Mouse (Mus musculus) heart, postnatal 25 days (tissue): Measurements from ENCODE around the gene Minos1. TPM values are rescaled to one million over a fixed set of nuclear protein-coding genes. Genes with fewer than 3 reads are reported as not detected.
A peak's percentile ranks its signal among the peaks of the same experiment; 100 is the strongest.

ENCODE experiments used
- DNase-seq: peaks from one replicate; pipeline ENCODE4 v3.0.0; 2022; ENCODE audit warnings: low spot score
- intact Hi-C: fragments of 180-260 bp; cut with DNase I; formaldehyde crosslinking; loops from one replicate; pipeline ENCODE4 v1.15.1; 2025
- total RNA-seq, 2 experiments: library from RNA; stranded (reverse); gene quantifications; 2 replicates each; pipeline ENCODE4 v1.2.3; 2021

Gene Minos1
- total RNA-seq, 2 experiments from 2014 or later: 782 to 827 TPM

- no peak for DNase-seq
- intact Hi-C loops: no loop called here
Observed at GRCm38 (mm10) chr4:139105453-139105852, 25.5 kb downstream of the Minos1 start.

GRCm38 (mm10) chr4:139101546-139101945 is 29.4 kb downstream of the Minos1 start:
- intact Hi-C loops: no loop called here
- DNase-seq: no peak

GRCm38 (mm10) chr4:139100326-139100725 is 30.6 kb downstream of the Minos1 start:
- intact Hi-C loops: no loop called here
- no peak for DNase-seq

GRCm38 (mm10) chr4:139096201-139096600 is 34.7 kb downstream of the Minos1 start:
- intact Hi-C loops: no loop called here
- DNase-seq: no peak

- DNase-seq: no peak
- intact Hi-C loops: no loop called here
Observed at GRCm38 (mm10) chr4:139095406-139095805, 35.5 kb downstream of the Minos1 start.

GRCm38 (mm10) chr4:139093196-139093530 is 37.8 kb downstream of the Minos1 start:
- intact Hi-C loops: no loop called here
- no peak for DNase-seq

- peak; percentile 54 for DNase-seq
- intact Hi-C loops: no loop called here
Observed at GRCm38 (mm10) chr4:139092356-139093195, 38.3 kb downstream of the Minos1 start, which contains the start of gene Nbl1. Gene Nbl1 (minus strand): TSS chr4:139092993.

- no peak for DNase-seq
- intact Hi-C loops: no loop called here
Observed at GRCm38 (mm10) chr4:139091478-139092355, 39.2 kb downstream of the Minos1 start.

GRCm38 (mm10) chr4:139091066-139091465 is 39.8 kb downstream of the Minos1 start:
- intact Hi-C loops: no loop called here
- no peak for DNase-seq

- intact Hi-C loops: no loop called here
- DNase-seq: no peak
Observed at GRCm38 (mm10) chr4:139090303-139090940, 40.5 kb downstream of the Minos1 start.

- intact Hi-C loops: loop anchor here (5.0 kb wide), 1 partner anchor 93 kb away; no protein-coding TSS in a partner anchor
- DNase-seq: no peak
Observed at GRCm38 (mm10) chr4:139088982-139089671, 41.8 kb downstream of the Minos1 start.

- intact Hi-C loops: loop anchor here (1.0 to 5.0 kb wide), 4 partner anchors 95 to 250 kb away; no protein-coding TSS in a partner anchor
Observed at GRCm38 (mm10) chr4:139086984-139087383, 43.9 kb downstream of the Minos1 start.

GRCm38 (mm10) chr4:139086037-139086436 is 44.9 kb downstream of the Minos1 start:
- intact Hi-C loops: loop anchor here (1.0 to 5.0 kb wide), 4 partner anchors 96 to 251 kb away; no protein-coding TSS in a partner anchor
- peak; percentile 47 for DNase-seq

More at GRCm38 (mm10) chr4:139086984-139087383, 43.9 kb downstream of the Minos1 start:
- DNase-seq: no peak

- intact Hi-C loops: loop anchor here (5.0 kb wide), 1 partner anchor 97 kb away; no protein-coding TSS in a partner anchor
- DNase-seq: no peak
Observed at GRCm38 (mm10) chr4:139085337-139085736, 45.6 kb downstream of the Minos1 start.

GRCm38 (mm10) chr4:139082790-139083564 is 47.9 kb downstream of the Minos1 start:
- no peak for DNase-seq
- intact Hi-C loops: no loop called here

GRCm38 (mm10) chr4:139081270-139081931 is 49.5 kb downstream of the Minos1 start:
- DNase-seq: no peak
- intact Hi-C loops: no loop called here

- no peak for DNase-seq
- intact Hi-C loops: no loop called here
Observed at GRCm38 (mm10) chr4:139080259-139080658, 50.7 kb downstream of the Minos1 start.

GRCm38 (mm10) chr4:139079439-139079838 is 51.5 kb downstream of the Minos1 start:
- intact Hi-C loops: no loop called here
- no peak for DNase-seq
